Mouse (Mus musculus) stomach, postnatal 0 days (tissue): ENCODE data around the gene Dand5.

ENCODE experiments used
- CTCF ChIP-seq: IDR thresholded peaks from 2 replicates; pipeline ENCODE4 v1.5.1; 2016; ENCODE audit warnings: antibody characterized with exemption, low read depth, mild to moderate bottlenecking, moderate library complexity
- EP300 ChIP-seq: optimal IDR thresholded peaks from 2 replicates; pipeline ENCODE3; 2016; ENCODE audit warnings: antibody characterized with exemption

DNA sequence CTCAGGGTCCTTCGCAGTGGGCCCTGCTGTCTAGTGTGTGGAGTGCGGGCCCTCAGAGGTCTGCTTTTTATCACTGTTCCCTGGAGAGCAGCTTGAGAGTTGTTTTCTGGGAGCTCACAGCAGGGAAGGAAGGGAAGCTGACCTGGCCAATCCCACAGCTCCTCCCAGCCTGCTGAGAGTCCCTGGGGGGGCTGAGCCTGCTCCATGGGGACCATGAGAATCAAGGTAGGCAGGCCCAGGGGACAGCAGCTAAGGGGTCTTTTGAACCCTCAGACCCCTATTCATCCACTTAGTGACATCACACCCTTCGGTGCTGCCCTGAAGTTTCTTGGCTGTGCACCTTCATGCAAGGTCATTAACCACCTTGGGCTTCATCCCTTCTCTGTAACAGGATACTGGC is at the start of gene Dand5:
- no peak for TF ChIP-seq CTCF
- no peak for TF ChIP-seq EP300
